Mouse (Mus musculus) R1 (cell line): ENCODE results near the gene Phf12.

Experiments
- DNase-seq: peaks from one replicate; pipeline ENCODE4 v3.0.0-alpha.2; 2018; ENCODE audit warnings: low read depth, low spot score

The Phf12 gene

GRCm38 (mm10) chr11:78073577-78074276, 91.2 kb downstream of the Phf12 start:
- no peak for DNase-seq

- no peak for DNase-seq
Measured at GRCm38 (mm10) chr11:78074277-78074652, 91.7 kb downstream of the Phf12 start.

- DNase-seq, result no peak
Measured at GRCm38 (mm10) chr11:78074666-78075065, 92.1 kb downstream of the Phf12 start.
